Mouse (Mus musculus): ENCODE results near the gene Actbl2.

DNA sequence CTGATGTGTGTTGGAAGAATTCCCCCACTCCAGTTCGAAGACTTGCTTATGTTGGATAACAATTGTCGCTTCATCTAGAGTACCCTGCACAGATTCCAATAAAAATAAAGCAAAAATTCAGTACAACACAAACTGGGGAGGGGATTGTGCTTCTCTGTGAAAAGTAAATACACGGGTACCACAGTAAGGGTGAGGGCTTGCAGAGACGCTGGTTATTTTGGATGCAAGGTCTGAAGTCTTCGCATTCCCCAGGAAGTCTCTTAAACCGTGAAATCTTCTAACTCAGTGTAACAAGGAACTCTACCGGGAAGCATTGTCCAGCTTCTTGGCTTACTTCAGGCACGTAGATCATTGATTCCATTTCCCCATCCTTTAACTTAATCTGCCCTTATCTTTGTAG is 17.1 kb downstream of the Actbl2 start:
- no peak for TF ChIP-seq CTCF (conservative IDR thresholded peaks at IDR 0.05; ENCODE audit: low read length)
- TF ChIP-seq NANOG (IDR thresholded peaks at IDR 0.05; ENCODE audit: borderline replicate concordance, low read length): no peak
- TF ChIP-seq POU5F1 (IDR thresholded peaks at IDR 0.05; ENCODE audit: borderline replicate concordance, low read length): no peak

All from E14TG2a.4 (cell line).